Mouse (Mus musculus) gastrocnemius, postnatal 4 days (tissue): ENCODE measurements around the gene 1700003H04Rik. TPM values are rescaled to one million over a fixed set of nuclear protein-coding genes. Genes with fewer than 3 reads are reported as not detected.

Experiments used
- DNase-seq, 2 experiments: peaks; one replicate each; pipeline ENCODE4 v3.0.0; 2021 to 2022; ENCODE audit warnings: low spot score in 2 of 2, mixed read lengths in 2 of 2
- long read RNA-seq, 2 experiments: library from polyadenylated mRNA; stranded (forward); transcript quantifications; one replicate each; pipeline ENCODE4 v2.0.0; 2021
- total RNA-seq, 2 experiments: library from RNA; stranded (reverse); gene quantifications; 2 replicates each; pipeline ENCODE4 v1.2.3; 2021

1700003H04Rik gene
- not detected for total RNA-seq
- long read RNA-seq, experiment 1: 0 reads
- long read RNA-seq, experiment 2: 0 reads

DNA sequence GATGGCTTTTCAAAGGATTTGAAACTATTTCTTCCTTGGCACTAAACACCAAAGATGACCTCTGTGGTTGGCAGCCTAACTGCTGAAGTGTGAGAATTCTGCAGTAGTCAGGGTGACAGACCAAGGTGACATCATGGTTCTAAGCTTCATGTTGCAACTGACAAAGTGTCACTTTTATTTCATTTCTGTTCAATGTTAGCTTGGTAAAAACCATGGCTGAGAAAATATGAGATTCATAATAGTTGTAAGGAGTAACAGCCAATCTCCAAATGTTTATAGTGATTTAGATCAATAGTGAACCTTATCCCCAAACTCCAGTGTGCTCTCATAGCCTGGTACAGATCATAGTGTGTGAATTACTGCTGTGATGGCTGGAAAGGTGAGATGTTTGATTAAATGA, at the start of gene 1700003H04Rik:
Gene 1700003H04Rik, minus strand, starts transcription at position 101 of the 400 bp plus-strand sequence.
- DNase-seq: no peak

DNA sequence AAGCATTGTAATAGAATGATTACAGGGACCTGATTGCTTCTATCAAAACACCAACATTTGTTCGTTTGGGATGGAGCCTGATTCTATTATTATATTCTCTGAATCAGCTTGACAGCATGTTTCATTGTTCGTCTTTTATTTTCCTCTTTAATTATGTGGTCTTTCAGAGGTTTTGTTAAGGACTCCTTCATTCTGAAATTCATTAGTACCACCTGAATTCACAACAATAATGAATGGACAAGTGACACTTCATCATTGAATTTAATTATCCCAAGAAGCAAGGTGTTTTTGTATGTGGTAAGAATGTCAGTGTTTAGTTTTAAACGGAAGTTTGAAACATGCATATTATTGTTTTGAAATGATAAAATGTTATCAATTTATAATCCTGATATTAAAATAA, 42.1 kb upstream of the 1700003H04Rik start:
- DNase-seq: no peak

DNA sequence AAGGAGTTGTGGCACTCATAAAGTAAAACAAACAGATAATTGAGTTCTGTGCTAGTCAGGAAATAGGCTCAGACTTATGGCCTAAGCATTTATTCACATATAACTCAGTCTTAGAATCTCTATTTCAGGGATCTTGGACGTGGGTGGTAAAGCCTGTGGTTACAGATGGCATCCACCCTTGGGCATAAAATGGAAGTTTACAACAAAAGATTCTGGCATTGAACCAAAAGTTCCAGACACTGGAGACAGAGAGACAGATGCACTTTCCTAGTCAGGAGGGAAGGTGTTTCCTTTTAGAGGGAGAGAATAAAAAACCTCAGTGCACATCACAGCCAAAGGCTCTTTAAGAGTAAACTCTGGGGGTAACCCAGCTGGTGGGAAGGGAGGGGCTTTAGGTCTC, 32.4 kb upstream of the 1700003H04Rik start:
- no peak for DNase-seq

DNA sequence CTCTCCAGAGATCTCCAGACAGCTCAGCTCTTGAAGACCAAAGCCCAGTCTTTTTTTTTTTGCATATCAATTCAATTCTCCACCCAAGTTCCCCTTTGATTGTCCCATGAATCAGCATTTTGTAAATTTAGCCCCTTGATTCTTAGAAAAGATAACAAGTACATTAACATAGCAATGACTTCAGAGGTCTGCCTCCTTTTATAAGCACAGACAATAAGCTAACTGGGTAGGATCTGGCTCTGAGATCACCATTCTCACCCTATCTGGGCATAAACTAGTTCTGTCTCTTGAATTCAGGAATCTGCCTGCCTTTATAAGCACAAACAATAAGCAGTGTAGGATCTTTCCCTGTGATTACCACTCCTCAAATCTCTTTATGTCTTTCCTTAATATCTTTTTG, 29.1 kb upstream of the 1700003H04Rik start:
- no peak for DNase-seq

DNA sequence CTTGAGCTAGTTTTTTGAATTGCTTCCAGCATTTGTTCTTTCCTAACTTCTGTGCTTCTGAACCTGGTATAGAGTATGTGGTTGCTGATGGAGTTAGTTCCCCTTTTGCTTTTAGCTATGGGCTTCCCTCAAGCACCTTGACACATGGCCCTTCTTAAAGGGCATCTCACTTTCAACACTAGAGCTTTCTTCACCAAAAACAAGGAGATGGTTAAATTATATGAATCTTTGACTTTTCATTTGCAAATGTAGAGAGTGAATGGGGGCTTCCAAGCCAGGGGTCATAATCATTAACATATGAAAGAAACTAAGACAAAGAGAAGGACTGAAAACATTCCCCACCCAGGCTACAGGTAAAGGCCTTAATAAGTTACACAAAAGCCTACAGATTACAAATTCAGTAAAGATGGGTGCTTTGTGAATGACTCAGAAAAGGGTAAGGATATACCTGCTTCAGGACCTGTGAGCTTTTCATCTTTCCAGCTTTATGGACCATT, 25.2 kb upstream of the 1700003H04Rik start:
- no peak for DNase-seq

DNA sequence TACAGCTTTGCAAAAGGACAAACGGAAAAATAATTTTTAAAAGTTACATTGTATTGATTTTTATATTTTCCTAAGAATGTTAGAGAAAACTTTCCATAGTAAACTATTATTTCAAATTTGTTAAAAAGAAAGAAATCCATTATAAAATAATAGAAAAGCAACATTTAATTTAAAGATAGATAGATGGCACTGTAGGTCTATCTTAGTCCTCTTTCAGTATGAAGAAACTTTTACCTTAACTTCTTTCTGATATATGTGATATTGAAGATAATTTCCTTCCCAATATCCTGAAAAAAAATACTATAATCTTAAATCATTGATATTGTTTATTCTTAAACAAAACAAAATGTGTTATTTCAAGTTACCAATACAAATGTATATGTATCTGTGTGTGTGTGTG, 24.6 kb upstream of the 1700003H04Rik start:
- no peak for DNase-seq

DNA sequence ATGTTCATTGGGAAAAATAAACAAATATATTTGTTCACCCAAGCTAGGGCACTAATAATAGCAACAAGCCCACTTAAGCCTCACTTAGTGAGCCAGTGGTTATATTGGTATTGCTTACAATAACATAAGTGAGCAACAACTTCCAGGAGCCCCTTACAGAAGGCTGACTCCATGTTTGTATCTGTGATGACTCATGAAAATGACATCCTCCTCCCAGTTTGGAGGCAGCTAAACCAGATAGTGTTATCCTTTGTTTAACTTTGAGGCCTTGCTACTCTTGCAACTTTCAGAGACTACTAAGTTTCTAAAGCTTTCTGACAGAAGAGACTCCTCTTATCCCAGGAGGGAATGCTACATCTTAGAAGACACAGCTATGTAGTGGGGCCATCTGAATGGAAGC, 16.9 kb upstream of the 1700003H04Rik start:
- no peak for DNase-seq

DNA sequence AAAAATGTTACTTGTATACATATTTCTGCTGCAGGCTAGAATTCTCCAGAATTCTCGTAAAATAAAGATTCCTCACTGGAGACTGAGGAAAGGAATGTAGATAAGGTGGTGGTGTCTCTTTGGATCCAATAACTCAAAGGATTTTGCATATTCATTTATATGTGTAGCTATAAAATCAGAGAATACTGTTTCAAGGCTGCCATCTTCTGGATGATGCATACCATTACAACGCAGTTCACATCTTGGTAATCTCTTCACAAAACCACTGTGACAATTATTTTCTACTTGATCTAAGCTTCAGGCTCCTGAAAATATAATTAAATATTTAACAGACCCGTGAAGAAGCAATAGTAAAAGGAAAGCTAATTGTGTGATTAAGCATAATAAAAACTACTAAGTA, 6.6 kb upstream of the 1700003H04Rik start:
- no peak for DNase-seq

DNA sequence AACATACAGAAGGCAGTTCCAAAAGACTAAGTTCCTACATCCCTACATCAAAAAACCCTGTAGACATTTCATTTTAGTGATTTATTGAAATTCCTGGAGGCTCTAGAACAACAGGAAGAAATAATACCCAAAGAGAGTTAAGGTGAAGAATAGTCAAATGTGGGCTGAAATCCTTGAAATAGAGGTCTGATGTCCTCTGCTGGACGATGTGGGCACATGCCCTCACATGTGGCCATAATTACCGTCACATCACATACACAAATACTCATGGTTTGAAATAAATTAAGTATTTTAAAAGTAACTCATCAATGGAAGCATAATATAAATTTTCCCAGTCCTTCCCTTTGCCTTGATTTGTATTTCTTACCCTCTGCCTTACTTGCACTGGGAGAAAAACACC, 4.9 kb upstream of the 1700003H04Rik start:
- no peak for DNase-seq

DNA sequence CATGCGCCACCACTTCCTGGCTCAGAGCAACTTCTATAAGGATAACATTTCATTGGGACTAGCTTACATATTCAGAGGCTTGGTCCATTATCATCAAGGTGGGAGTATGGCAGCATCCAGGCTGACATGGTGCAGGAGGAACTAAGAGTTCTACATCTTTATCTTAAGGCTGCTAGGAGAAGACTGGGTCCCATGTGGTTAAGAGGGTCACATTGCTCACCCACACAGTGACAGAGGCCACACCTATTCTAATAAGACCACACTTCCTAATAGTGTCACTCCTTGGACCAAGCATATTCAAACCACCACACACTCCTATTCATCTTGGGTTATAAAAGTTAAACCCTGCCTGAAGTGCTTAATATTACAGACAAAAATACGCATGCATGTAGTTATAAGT, 23.6 kb downstream of the 1700003H04Rik start:
- DNase-seq: no peak

DNA sequence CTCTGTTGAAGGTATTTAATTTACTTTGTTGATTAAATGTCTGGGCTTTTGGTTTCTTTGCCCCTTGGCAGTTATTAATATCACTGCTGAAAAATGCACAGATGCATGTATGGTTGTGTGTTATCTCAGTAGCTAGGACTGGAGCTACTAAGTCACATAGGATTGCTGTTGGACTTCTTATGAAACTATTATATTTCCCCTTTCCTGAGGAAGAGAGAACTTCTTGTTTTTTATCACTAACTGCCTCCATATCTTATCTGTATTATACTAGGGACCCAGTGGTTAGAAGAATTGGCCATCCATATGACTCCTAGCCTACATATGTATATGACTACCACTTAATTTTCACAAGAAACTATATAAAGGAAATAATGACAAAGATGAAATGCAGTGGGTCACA, 24.9 kb downstream of the 1700003H04Rik start:
- no peak for DNase-seq

DNA sequence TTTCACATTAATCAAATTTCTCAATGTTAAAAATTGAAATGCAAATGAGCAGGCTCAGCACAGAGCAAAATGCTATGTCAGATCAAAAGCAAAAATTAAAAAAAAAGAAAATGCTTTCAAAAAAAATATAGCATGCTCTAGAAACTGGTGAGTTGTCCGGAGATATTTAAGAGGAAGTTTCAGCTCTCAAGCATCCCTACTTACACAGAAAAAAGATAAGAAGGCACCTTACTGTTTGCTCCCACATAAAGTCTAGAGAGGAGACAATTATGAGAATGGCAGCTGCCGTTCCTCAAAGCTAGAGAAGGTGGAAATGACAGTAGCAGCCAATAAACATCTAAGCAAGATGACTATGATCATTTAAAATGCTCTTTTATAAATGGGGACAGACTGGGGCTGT, 25.8 kb downstream of the 1700003H04Rik start:
- no peak for DNase-seq

DNA sequence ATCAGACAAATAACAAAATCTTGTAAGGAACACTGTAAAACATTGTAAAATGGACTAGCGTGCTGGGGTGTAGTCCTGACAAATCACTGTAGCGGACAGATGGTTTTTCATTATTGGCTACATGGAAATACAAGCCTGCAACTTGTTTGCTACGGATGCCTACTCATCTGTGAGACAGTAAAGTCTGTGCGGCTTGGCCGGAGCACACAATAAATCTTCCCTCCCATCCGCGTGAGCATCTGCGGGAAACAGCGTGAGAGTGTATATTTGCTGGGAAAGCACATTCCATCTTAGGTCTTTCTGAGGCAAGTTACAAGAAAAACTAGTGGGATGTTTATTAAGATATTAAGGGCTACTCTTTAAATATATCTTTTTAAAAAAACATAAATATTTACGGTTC, 32.0 kb downstream of the 1700003H04Rik start:
- DNase-seq: no peak

DNA sequence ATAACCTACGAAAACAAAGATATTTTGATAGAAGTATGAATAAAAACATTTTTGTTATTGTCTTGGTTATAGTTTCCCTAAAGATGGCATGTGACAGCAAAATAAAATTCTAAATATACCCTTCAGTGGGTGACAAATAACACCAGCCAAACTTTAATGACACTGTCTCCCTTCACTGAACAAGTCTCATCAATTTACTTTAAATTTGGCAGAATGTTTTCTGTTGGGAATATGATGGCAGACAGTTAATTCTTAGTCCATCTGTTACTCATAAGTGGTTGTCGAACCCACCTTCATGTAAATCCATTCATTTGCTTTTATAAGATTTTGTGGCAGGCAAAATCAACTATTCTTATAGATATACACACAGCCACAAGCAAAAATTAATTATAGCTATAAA, 42.6 kb downstream of the 1700003H04Rik start:
- DNase-seq: no peak

DNA sequence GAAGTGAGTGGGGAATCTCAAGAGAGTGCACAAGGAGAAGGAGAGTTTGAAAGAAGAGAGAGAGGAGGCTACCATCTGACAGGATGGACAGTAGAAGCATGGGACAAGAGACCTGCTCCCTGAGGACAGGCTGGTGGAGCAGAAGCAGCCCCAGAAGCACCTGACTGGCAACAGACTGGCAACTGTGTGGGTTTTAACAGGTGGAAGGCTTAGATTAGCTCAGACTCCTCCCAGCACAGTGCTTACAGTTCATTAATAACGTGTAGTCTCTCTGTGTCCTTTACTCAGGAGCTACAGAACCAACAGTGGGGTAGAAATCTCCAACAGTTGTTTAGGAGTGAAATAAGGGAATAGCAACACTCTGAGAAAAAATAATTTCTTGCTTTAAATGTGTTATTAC, 44.3 kb downstream of the 1700003H04Rik start:
- DNase-seq: no peak

DNA sequence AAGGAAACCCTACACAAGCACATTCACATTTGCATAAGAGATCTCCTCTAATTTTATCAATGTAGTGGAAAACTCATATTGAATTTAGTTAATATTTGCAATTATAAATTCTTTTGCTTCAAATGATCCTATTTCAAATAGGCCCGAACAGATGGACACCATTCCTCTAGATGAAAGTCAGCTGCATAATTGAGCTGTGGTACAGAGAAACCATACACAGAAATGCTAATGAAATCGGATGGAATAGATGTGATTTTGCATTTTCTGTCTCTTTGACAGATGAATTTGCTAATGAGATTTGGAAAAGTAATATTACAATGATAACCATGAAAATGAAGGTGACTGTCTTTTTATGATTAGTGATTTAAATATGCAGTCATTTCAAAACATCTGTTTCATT, 62.1 kb downstream of the 1700003H04Rik start:
- no peak for DNase-seq

Other genes with a start within 250 kb of the 1700003H04Rik start
- not detected for gene 1700006A11Rik, start 155.1 kb downstream of the 1700003H04Rik start, total RNA-seq